Mouse (Mus musculus): ENCODE results near the gene Slu7. TPM values are rescaled to one million over a fixed set of nuclear protein-coding genes. Genes with fewer than 3 reads are reported as not detected.

The Slu7 gene
- total and polyA plus RNA-seq, 3 experiments: 5.2 to 63.1 (median 42.8) TPM

- Histone ChIP-seq H3K27me3 (ENCODE audit: insufficient read depth, low read length) (no peaks in the 10 kb centered on the region), H3K4me1 (ENCODE audit: insufficient read depth, low read depth, low read length) (no peaks in the 10 kb centered on the region), H3K9me3 (replicated peaks) (no peaks in the 10 kb centered on the region), H3K36me3 (replicated peaks) (no peaks in the 10 kb centered on the region), H3K4me3 (ENCODE audit: low read depth, low read length) (no peak overlapping the region)
- DNase-seq (ENCODE audit: low spot score) (peak; percentile 18), ATAC-seq (ENCODE audit: extremely low read depth, insufficient number of reproducible peaks, low FRiP score, poor library complexity, severe bottlenecking) (no peak)
- TF ChIP-seq CTCF (IDR thresholded peaks at IDR 0.05; ENCODE audit: low read depth, low read length) (peak; percentile 56), TAL1 (conservative IDR thresholded peaks at IDR 0.05; ENCODE audit: low read depth, low read length) (no peak)
Measured at GRCm38 (mm10) chr11:43412771-43413451, 20.6 kb upstream of the Slu7 start.

DNA sequence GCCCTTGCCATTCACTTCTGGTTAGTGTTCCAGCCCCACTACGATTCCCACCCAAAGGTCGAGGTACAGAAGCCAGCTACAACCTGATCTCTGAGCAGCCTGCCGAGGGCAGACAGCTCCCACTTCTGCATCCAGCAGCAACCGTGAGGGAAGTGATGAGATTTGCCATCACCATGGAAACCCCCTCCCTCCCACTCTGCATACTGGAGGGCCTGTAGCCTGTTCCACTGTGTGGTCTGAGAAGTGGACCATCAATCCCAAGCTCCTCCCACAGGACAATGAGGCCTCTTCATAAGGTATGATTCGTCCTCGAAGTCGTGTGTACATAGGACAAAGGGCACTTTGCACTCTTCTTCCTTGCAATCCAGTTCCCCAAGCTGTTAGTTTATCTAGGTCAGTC, 16.3 kb upstream of the Slu7 start:
- no peaks in the 10 kb centered on the region for H3K27me3 ChIP-seq (ENCODE audit: insufficient read depth, low read length)
- no peak for ATAC-seq (ENCODE audit: extremely low read depth, insufficient number of reproducible peaks, low FRiP score, poor library complexity, severe bottlenecking)

DNA sequence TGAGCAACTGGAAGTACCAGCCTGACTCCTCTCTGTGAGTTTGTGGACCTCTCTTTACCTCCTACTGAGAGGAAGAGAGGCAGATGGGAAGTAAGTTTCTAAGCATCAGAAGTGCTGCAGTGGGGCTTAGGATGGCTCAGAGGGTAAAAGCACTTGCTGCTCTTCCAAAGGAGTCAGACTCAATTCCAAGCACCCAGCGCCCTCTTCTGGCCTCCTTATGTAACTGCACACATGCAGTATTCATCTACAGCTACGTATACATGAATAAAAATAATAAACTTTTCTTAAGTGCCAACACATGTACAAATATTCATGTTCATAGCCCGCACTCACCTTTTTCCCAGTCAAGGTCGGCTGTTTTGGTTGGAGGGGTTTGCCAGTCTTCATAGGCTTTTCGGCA, 9.2 kb upstream of the Slu7 start:
- no peaks in the 10 kb centered on the region for H3K27me3 ChIP-seq (ENCODE audit: insufficient read depth, low read length)
- TF ChIP-seq GATA2 (IDR thresholded peaks at IDR 0.05; ENCODE audit: borderline replicate concordance, low read depth, low read length): no peak
- no peak for TF ChIP-seq CTCF (IDR thresholded peaks at IDR 0.05; ENCODE audit: low read depth, low read length)
- TF ChIP-seq GATA1 (IDR thresholded peaks at IDR 0.05; ENCODE audit: borderline replicate concordance, low read length): no peak
- TF ChIP-seq TAL1 (conservative IDR thresholded peaks at IDR 0.05; ENCODE audit: low read depth, low read length): no peak
- no peak for TF ChIP-seq POLR2AphosphoS5 (IDR thresholded peaks at IDR 0.05; ENCODE audit: insufficient replicate concordance, low read depth, low read length)
- no peak for ATAC-seq (ENCODE audit: extremely low read depth, insufficient number of reproducible peaks, low FRiP score, poor library complexity, severe bottlenecking)
- no peak overlapping the region for H3K4me3 ChIP-seq (ENCODE audit: low read depth, low read length)
- no peaks in the 10 kb centered on the region for H3K9me3 ChIP-seq (replicated peaks)
- H3K36me3 ChIP-seq (replicated peaks): peaks cover 43% of the 10 kb centered on the region
- DNase-seq (ENCODE audit: low spot score): no peak
- H3K4me1 ChIP-seq (ENCODE audit: insufficient read depth, low read depth, low read length): peaks cover 12% of the 10 kb centered on the region

More for the DNA sequence above, 16.3 kb upstream of the Slu7 start:
- no peak for DNase-seq (ENCODE audit: low spot score)
- TF ChIP-seq TAL1 (conservative IDR thresholded peaks at IDR 0.05; ENCODE audit: low read depth, low read length) (no peak), CTCF (IDR thresholded peaks at IDR 0.05; ENCODE audit: low read depth, low read length) (no peak), GATA1 (IDR thresholded peaks at IDR 0.05; ENCODE audit: borderline replicate concordance, low read length) (no peak), GATA2 (IDR thresholded peaks at IDR 0.05; ENCODE audit: borderline replicate concordance, low read depth, low read length) (no peak), POLR2AphosphoS5 (IDR thresholded peaks at IDR 0.05; ENCODE audit: insufficient replicate concordance, low read depth, low read length) (no peak)
- no peaks in the 10 kb centered on the region for H3K4me1 ChIP-seq (ENCODE audit: insufficient read depth, low read depth, low read length)
- H3K9me3 ChIP-seq (replicated peaks): no peaks in the 10 kb centered on the region
- no peak overlapping the region for H3K4me3 ChIP-seq (ENCODE audit: low read depth, low read length)
- peaks cover 25% of the 10 kb centered on the region for H3K36me3 ChIP-seq (replicated peaks)

- no peak for ATAC-seq (ENCODE audit: extremely low read depth, insufficient number of reproducible peaks, low FRiP score, poor library complexity, severe bottlenecking)
- Histone ChIP-seq H3K9me3 (replicated peaks) (no peaks in the 10 kb centered on the region), H3K4me3 (ENCODE audit: low read depth, low read length) (peak overlapping the region; percentile 75; the same call in 1 of the 2 replicates), H3K4me1 (ENCODE audit: insufficient read depth, low read depth, low read length) (peaks cover 12% of the 10 kb centered on the region), H3K27me3 (ENCODE audit: insufficient read depth, low read length) (no peaks in the 10 kb centered on the region; the same call in 1 of the 2 replicates), H3K36me3 (replicated peaks) (peaks cover 38% of the 10 kb centered on the region)
- DNase-seq (ENCODE audit: low spot score): no peak
- no peak for TF ChIP-seq TAL1 (conservative IDR thresholded peaks at IDR 0.05; ENCODE audit: low read depth, low read length)
- TF ChIP-seq CTCF (IDR thresholded peaks at IDR 0.05; ENCODE audit: low read depth, low read length): no peak
- TF ChIP-seq GATA2 (IDR thresholded peaks at IDR 0.05; ENCODE audit: borderline replicate concordance, low read depth, low read length): no peak
- no peak for TF ChIP-seq GATA1 (IDR thresholded peaks at IDR 0.05; ENCODE audit: borderline replicate concordance, low read length)
- no peak for TF ChIP-seq POLR2AphosphoS5 (IDR thresholded peaks at IDR 0.05; ENCODE audit: insufficient replicate concordance, low read depth, low read length)
Measured at GRCm38 (mm10) chr11:43425166-43425709, 8.3 kb upstream of the Slu7 start.

GRCm38 (mm10) chr11:43425824-43426413, 7.6 kb upstream of the Slu7 start, which contains the start of gene Pttg1:
Gene Pttg1, minus strand, starts transcription at chr11:43426251.
- TF ChIP-seq POLR2AphosphoS5 (IDR thresholded peaks at IDR 0.05; ENCODE audit: insufficient replicate concordance, low read depth, low read length): no peak
- TF ChIP-seq GATA1 (IDR thresholded peaks at IDR 0.05; ENCODE audit: borderline replicate concordance, low read length): no peak
- TF ChIP-seq GATA2 (IDR thresholded peaks at IDR 0.05; ENCODE audit: borderline replicate concordance, low read depth, low read length): no peak
- no peak for TF ChIP-seq TAL1 (conservative IDR thresholded peaks at IDR 0.05; ENCODE audit: low read depth, low read length)
- no peak for TF ChIP-seq CTCF (IDR thresholded peaks at IDR 0.05; ENCODE audit: low read depth, low read length)
- Histone ChIP-seq H3K9me3 (replicated peaks) (no peaks in the 10 kb centered on the region), H3K27me3 (ENCODE audit: insufficient read depth, low read length) (no peaks in the 10 kb centered on the region; the same call in 1 of the 2 replicates), H3K4me1 (ENCODE audit: insufficient read depth, low read depth, low read length) (peaks cover 12% of the 10 kb centered on the region), H3K36me3 (replicated peaks) (peaks cover 31% of the 10 kb centered on the region), H3K4me3 (ENCODE audit: low read depth, low read length) (peak within 1 kb of the TSS; percentile 75)
- DNase-seq (ENCODE audit: low spot score) (peak; percentile 69), ATAC-seq (ENCODE audit: extremely low read depth, insufficient number of reproducible peaks, low FRiP score, poor library complexity, severe bottlenecking) (peak; percentile 94)

DNA sequence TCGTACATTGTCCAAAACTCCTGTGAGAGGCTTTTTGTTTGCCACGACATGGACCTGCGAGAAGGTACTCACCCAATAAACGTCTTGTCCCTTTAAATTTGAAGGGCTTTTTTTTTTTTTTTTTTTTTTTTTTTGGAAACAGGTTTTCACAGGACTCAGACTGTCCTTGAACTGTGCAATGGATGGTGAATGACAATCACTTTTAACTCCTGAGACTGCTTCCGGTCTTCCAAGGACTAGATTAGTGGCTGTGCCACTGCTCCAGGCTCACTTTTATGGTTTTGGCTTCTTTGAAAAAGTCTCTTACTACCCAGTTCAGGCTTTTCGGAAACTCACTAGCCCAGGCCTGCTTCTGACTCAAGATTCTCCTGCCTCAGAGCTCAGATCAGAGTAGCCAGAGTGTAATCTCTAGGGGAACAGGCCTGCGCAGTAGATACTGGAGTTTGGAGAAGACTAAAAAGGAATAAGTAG, 7.1 kb upstream of the Slu7 start:
- ATAC-seq (ENCODE audit: extremely low read depth, insufficient number of reproducible peaks, low FRiP score, poor library complexity, severe bottlenecking) (0 out of 2 replicates have a peak, but pooled peaks have one; percentile 23), DNase-seq (ENCODE audit: low spot score) (no peak)
- Histone ChIP-seq H3K4me1 (ENCODE audit: insufficient read depth, low read depth, low read length) (peaks cover 12% of the 10 kb centered on the region), H3K4me3 (ENCODE audit: low read depth, low read length) (peak overlapping the region; percentile 75; the same call in 1 of the 2 replicates), H3K27me3 (ENCODE audit: insufficient read depth, low read length) (no peaks in the 10 kb centered on the region; the same call in 1 of the 2 replicates), H3K36me3 (replicated peaks) (peaks cover 28% of the 10 kb centered on the region), H3K9me3 (replicated peaks) (no peaks in the 10 kb centered on the region)
- TF ChIP-seq POLR2AphosphoS5 (IDR thresholded peaks at IDR 0.05; ENCODE audit: insufficient replicate concordance, low read depth, low read length): no peak
